Mouse (Mus musculus): ENCODE data around the gene Gucy2g. TPM values are rescaled to one million over a fixed set of nuclear protein-coding genes. Genes with fewer than 3 reads are reported as not detected.

Gucy2g gene
- total and polyA plus RNA-seq, 3 experiments = not detected

DNA sequence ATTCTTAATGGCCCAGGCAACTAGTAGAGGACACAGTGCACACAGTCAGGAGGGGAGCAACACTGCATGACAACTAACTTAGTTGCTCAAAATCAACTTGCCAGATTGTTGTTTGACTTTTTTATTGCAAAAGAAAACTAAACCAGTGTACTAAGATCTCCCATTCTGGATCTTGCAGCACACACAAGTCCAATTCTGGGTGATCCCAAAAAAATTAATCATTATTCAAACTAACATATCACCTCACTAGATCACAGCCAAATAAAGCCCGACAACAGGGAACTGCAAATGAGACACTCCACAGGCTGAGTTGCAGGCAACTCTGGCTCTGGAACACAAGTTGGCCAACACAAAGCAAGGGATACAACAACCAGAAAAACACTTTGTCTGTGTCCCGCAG, 74.3 kb downstream of the Gucy2g start:
- Histone ChIP-seq H3K4me2 (ENCODE audit: insufficient read depth, low read depth, poor library complexity, severe bottlenecking) (no peak overlapping the region), H3K4me3 (replicated peaks in 1 of 3; ENCODE audit: low read depth in 2 of 3, low read length in 2 of 3, poor library complexity in 1 of 3) (no peak overlapping the region), H3K9ac (ENCODE audit: insufficient read depth, low read depth) (no peak overlapping the region), H3K9me3 (replicated peaks; ENCODE audit: low read length) (peaks cover 3% of the 10 kb centered on the region), H3K27me3 (replicated peaks) (no peaks in the 10 kb centered on the region), H3K27ac (ENCODE audit: insufficient read depth, low read depth) (no peak overlapping the region), H3K79me2 (replicated peaks; ENCODE audit: control insufficient read depth, extremely low read depth, insufficient read depth, poor library complexity, severe bottlenecking) (no peaks in the 10 kb centered on the region), H3K36me3 (replicated peaks in 1 of 2; ENCODE audit: control insufficient read depth in 1 of 2, insufficient read depth in 1 of 2, low read length in 1 of 2) (no peaks in the 10 kb centered on the region), H3K4me1 (ENCODE audit: control insufficient read depth in 1 of 2, insufficient read depth in 2 of 2) (peaks cover 0 to 8% of the 10 kb centered on the region in 2 experiments; a peak in 2 of 4 replicates)
- in situ Hi-C loops (cut with MboI; ENCODE audit: low pct_ligation_motif_present, low pct_unique_long_range_greater_than_20kb, low sequenced_read_pairs) (no loop called here), dilution Hi-C loops (cut with MboI; ENCODE audit: extremely low pct_ligation_motif_present, extremely low pct_unique_long_range_greater_than_20kb, low sequenced_read_pairs) (no loop called here)
- no peak for DNase-seq (ENCODE audit: extremely low read depth)
- TF ChIP-seq CHD1 (IDR thresholded peaks at IDR 0.05; ENCODE audit: low read depth, low read length) = no peak
- TF ChIP-seq ZNF384 (IDR thresholded peaks at IDR 0.05; ENCODE audit: low read depth, low read length) = no peak
- no peak for TF ChIP-seq MAZ (IDR thresholded peaks at IDR 0.05; ENCODE audit: low read depth, low read length)
- no peak for TF ChIP-seq CTCF (conservative IDR thresholded peaks at IDR 0.05 in 1 of 2, IDR thresholded peaks at IDR 0.05 in 1 of 2; ENCODE audit: low read depth in 2 of 2, low read length in 2 of 2)
- no peak for TF ChIP-seq MAX (IDR thresholded peaks at IDR 0.05; ENCODE audit: low read length)
- no peak for TF ChIP-seq GABPA (IDR thresholded peaks at IDR 0.05; ENCODE audit: insufficient replicate concordance, low read depth, low read length)

DNA sequence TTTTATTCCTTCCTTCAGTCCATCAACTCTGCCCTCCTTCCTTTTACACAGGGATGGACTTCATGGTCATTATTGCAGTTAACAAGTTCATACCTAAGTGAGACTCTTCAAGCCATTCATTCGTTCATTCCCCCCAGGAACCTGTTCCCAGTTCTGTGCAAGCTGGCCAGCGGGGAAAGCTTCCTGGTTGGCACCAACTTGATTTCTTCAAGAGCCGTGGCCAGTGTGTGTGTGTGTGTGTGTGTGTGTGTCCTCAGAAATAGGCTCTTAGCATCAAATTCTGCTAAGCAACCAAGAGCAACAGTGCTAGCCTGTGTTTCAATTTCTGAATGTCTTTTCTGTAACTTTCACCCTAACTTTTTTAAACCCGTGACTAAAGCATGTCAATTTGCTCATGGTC, 75.1 kb downstream of the Gucy2g start:
- dilution Hi-C loops (cut with MboI; ENCODE audit: extremely low pct_ligation_motif_present, extremely low pct_unique_long_range_greater_than_20kb, low sequenced_read_pairs) = no loop called here
- no peaks in the 10 kb centered on the region for H3K79me2 ChIP-seq (replicated peaks; ENCODE audit: control insufficient read depth, extremely low read depth, insufficient read depth, poor library complexity, severe bottlenecking)
- no peak overlapping the region for H3K9ac ChIP-seq (ENCODE audit: insufficient read depth, low read depth)
- in situ Hi-C loops (cut with MboI; ENCODE audit: low pct_ligation_motif_present, low pct_unique_long_range_greater_than_20kb, low sequenced_read_pairs) = no loop called here
- no peaks in the 10 kb centered on the region for H3K27me3 ChIP-seq (replicated peaks)
- peaks cover 3% of the 10 kb centered on the region for H3K9me3 ChIP-seq (replicated peaks; ENCODE audit: low read length)
- H3K36me3 ChIP-seq (replicated peaks in 1 of 2; ENCODE audit: control insufficient read depth in 1 of 2, insufficient read depth in 1 of 2, low read length in 1 of 2) = no peaks in the 10 kb centered on the region
- H3K4me3 ChIP-seq (replicated peaks in 1 of 3; ENCODE audit: low read depth in 2 of 3, low read length in 2 of 3, poor library complexity in 1 of 3) = no peak overlapping the region
- no peak for DNase-seq (ENCODE audit: extremely low read depth)
- H3K27ac ChIP-seq (ENCODE audit: insufficient read depth, low read depth) = no peak overlapping the region
- TF ChIP-seq JUND (conservative IDR thresholded peaks at IDR 0.05; ENCODE audit: low read depth, low read length) (no peak), BHLHE40 (IDR thresholded peaks at IDR 0.05; ENCODE audit: low read depth, low read length) (no peak), JUN (IDR thresholded peaks at IDR 0.05; ENCODE audit: insufficient read depth, low read depth, low read length) (no peak), RCOR1 (conservative IDR thresholded peaks at IDR 0.05; ENCODE audit: low read depth, low read length) (no peak), ZMIZ1 (IDR thresholded peaks at IDR 0.05; ENCODE audit: low read depth, low read length) (no peak), USF1 (IDR thresholded peaks at IDR 0.05; ENCODE audit: low read depth, low read length) (no peak), PAX5 (IDR thresholded peaks at IDR 0.05; ENCODE audit: low read length) (no peak), ZKSCAN1 (IDR thresholded peaks at IDR 0.05; ENCODE audit: borderline replicate concordance, low read depth, low read length) (no peak), CHD1 (IDR thresholded peaks at IDR 0.05; ENCODE audit: low read depth, low read length) (no peak), CHD2 (IDR thresholded peaks at IDR 0.05; ENCODE audit: low read length) (no peak), HCFC1 (IDR thresholded peaks at IDR 0.05; ENCODE audit: low read depth, low read length) (no peak), ELF1 (IDR thresholded peaks at IDR 0.05; ENCODE audit: low read depth, low read length) (no peak), ZNF384 (IDR thresholded peaks at IDR 0.05; ENCODE audit: low read depth, low read length) (no peak), EP300 (IDR thresholded peaks at IDR 0.05; ENCODE audit: low read length) (no peak), MAX (IDR thresholded peaks at IDR 0.05; ENCODE audit: low read length) (no peak), TBP (conservative IDR thresholded peaks at IDR 0.05; ENCODE audit: low read depth, low read length) (no peak), MAFK (IDR thresholded peaks at IDR 0.05; ENCODE audit: insufficient replicate concordance, low read length) (no peak), CTCF (conservative IDR thresholded peaks at IDR 0.05 in 1 of 2, IDR thresholded peaks at IDR 0.05 in 1 of 2; ENCODE audit: low read depth in 2 of 2, low read length in 2 of 2) (no peak), ETS1 (conservative IDR thresholded peaks at IDR 0.05; ENCODE audit: low read depth, low read length) (no peak)
- no peak overlapping the region for H3K4me2 ChIP-seq (ENCODE audit: insufficient read depth, low read depth, poor library complexity, severe bottlenecking)
- H3K4me1 ChIP-seq (ENCODE audit: control insufficient read depth in 1 of 2, insufficient read depth in 2 of 2) = peaks cover 0 to 8% of the 10 kb centered on the region in 2 experiments; a peak in 2 of 4 replicates

Data from CH12.LX (cell line).